Mouse (Mus musculus) hindbrain, embryonic 13.5 days (tissue): ENCODE results near the gene Inip. TPM values are rescaled to one million over a fixed set of nuclear protein-coding genes. Genes with fewer than 3 reads are reported as not detected.
A peak's percentile ranks its signal among the peaks of the same experiment; 100 is the strongest.

ENCODE experiments used
- ATAC-seq: fragments of 200-750 bp; cut with Nextera tagmentation; 2 replicates; pipeline ENCODE4 v1.8.0; 2017; ENCODE audit warnings: moderate TSS enrichment; ENCODE audit not compliant: low FRiP score
- H3K27ac ChIP-seq: fragments of 300-500 bp; sonication (generic); 2 replicates; pipeline ENCODE4 v1.5.1; 2015; ENCODE audit warnings: inconsistent platforms, mild to moderate bottlenecking, moderate library complexity
- H3K27me3 ChIP-seq: fragments of 300-500 bp; sonication (generic); 2 replicates; pipeline ENCODE4 v1.6.1; 2015; ENCODE audit warnings: mild to moderate bottlenecking, inconsistent platforms
- H3K36me3 ChIP-seq: fragments of 300-500 bp; sonication (generic); 2 replicates; pipeline ENCODE4 v1.6.1; 2015; ENCODE audit warnings: mild to moderate bottlenecking, inconsistent platforms
- H3K4me1 ChIP-seq: fragments of 300-500 bp; sonication (generic); replicated peaks from 2 replicates; pipeline ENCODE4 v1.6.1; 2015; ENCODE audit warnings: inconsistent platforms
- H3K4me2 ChIP-seq: fragments of 300-500 bp; sonication (generic); 2 replicates; pipeline ENCODE4 v1.6.1; 2015; ENCODE audit warnings: inconsistent platforms, mild to moderate bottlenecking, moderate library complexity
- H3K4me3 ChIP-seq: fragments of 300-500 bp; sonication (generic); 2 replicates; pipeline ENCODE4 v1.5.1; 2015; ENCODE audit warnings: mild to moderate bottlenecking, inconsistent platforms
- H3K9ac ChIP-seq: fragments of 300-500 bp; sonication (generic); 2 replicates; pipeline ENCODE4 v1.6.1; 2015; ENCODE audit warnings: mild to moderate bottlenecking, inconsistent platforms
- H3K9me3 ChIP-seq: fragments of 300-500 bp; sonication (generic); 2 replicates; pipeline ENCODE4 v1.6.1; 2016; ENCODE audit warnings: inconsistent platforms
- WGBS: fragments of 180-500 bp; shearing (Covaris S2); methylation state at CpG from one replicate; pipeline ENCODE4 v1.1.7; 2015; 5-methylcytosine and 5-hydroxymethylcytosine counted together
- polyA plus RNA-seq: library from polyadenylated mRNA; unstranded; fragments of >200 nt; fragmentation: Nextera tagmentation; extraction: Ambion mirVana; gene quantifications from 2 replicates; pipeline ENCODE4 v1.2.1, GENCODE M21; 2015

Inip gene
- polyA plus RNA-seq, 1 experiment from 2014 or later: 69.3 TPM

DNA sequence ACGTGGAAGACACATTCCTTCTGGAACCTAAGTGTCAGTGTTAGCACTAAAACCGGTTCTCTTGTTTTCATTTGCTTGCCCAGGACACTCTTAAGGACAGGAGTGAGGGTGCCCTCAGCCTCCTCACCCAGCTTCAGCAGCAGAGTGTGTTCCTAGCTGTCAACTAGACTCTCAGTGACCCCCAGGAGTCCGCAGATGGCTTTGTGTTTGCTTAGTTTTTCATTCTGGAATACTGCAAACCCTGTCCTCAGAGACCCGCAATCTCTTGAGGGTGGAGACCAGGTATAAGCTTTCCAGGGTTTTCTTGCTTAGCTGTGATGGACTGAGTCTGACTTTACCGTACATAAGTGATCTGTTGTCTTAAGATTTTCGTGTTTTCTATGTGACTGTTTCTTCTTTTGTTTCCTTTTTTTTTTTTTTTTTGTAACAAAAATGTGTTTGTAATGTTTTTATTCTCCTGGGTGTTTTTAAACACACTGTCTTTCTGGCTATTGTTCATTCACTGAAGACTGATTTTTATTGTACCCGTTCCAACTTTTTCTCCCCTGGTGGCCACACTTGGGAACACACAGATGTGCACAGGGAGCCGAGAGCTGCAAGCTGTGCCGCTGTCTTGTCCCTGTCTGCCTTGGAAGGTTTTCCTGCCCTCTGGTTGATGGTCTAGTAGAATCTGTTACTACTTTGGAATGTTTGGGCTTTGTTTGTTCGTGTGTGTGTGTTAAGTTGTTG lies 40.6 kb downstream of the Inip start:
- H3K4me3 ChIP-seq: no peak overlapping the region
- no peaks in the 10 kb centered on the region for H3K27me3 ChIP-seq
- no peak overlapping the region for H3K27ac ChIP-seq
- no peak overlapping the region for H3K9ac ChIP-seq
- no peaks in the 10 kb centered on the region; the same call in 1 of the 2 replicates for H3K36me3 ChIP-seq
- H3K4me1 ChIP-seq: peaks cover 23% of the 10 kb centered on the region
- H3K4me2 ChIP-seq: no peak overlapping the region
- no peak for ATAC-seq
- H3K9me3 ChIP-seq: no peaks in the 10 kb centered on the region
- 54% methylated on average over 10 of the region's 10 CpGs for WGBS

GRCm38 (mm10) chr4:59760016-59760415 lies 41.4 kb downstream of the Inip start:
- ATAC-seq: no peak
- 74% methylated on average over 4 of the region's 4 CpGs for WGBS

GRCm38 (mm10) chr4:59757452-59758435 lies 43.6 kb downstream of the Inip start:
- H3K36me3 ChIP-seq: peaks cover 6% of the 10 kb centered on the region
- H3K27me3 ChIP-seq: no peaks in the 10 kb centered on the region
- WGBS: 83% methylated on average over 12 of the region's 12 CpGs
- no peaks in the 10 kb centered on the region for H3K9me3 ChIP-seq
- no peak overlapping the region for H3K4me2 ChIP-seq
- H3K4me1 ChIP-seq: peaks cover 11% of the 10 kb centered on the region
- no peak overlapping the region for H3K27ac ChIP-seq
- H3K9ac ChIP-seq: no peak overlapping the region
- ATAC-seq: no peak
- H3K4me3 ChIP-seq: no peak overlapping the region

More at GRCm38 (mm10) chr4:59760016-59760415, 41.4 kb downstream of the Inip start:
- Histone ChIP-seq H3K4me2 (no peak overlapping the region), H3K4me1 (peaks cover 16% of the 10 kb centered on the region), H3K4me3 (no peak overlapping the region), H3K9me3 (no peaks in the 10 kb centered on the region), H3K9ac (no peak overlapping the region), H3K36me3 (no peaks in the 10 kb centered on the region; the same call in 1 of the 2 replicates), H3K27ac (no peak overlapping the region), H3K27me3 (no peaks in the 10 kb centered on the region)

- Histone ChIP-seq H3K4me3 (no peak overlapping the region), H3K4me1 (peaks cover 11% of the 10 kb centered on the region), H3K36me3 (peaks cover 15% of the 10 kb centered on the region), H3K27ac (peak overlapping the region; percentile 44; the same call in 1 of the 2 replicates), H3K9me3 (no peaks in the 10 kb centered on the region), H3K9ac (no peak overlapping the region), H3K27me3 (no peaks in the 10 kb centered on the region), H3K4me2 (no peak overlapping the region)
- WGBS: 82% methylated on average over 9 of the region's 9 CpGs
- no peak for ATAC-seq
Measured at GRCm38 (mm10) chr4:59756332-59757082, 44.9 kb downstream of the Inip start.

DNA sequence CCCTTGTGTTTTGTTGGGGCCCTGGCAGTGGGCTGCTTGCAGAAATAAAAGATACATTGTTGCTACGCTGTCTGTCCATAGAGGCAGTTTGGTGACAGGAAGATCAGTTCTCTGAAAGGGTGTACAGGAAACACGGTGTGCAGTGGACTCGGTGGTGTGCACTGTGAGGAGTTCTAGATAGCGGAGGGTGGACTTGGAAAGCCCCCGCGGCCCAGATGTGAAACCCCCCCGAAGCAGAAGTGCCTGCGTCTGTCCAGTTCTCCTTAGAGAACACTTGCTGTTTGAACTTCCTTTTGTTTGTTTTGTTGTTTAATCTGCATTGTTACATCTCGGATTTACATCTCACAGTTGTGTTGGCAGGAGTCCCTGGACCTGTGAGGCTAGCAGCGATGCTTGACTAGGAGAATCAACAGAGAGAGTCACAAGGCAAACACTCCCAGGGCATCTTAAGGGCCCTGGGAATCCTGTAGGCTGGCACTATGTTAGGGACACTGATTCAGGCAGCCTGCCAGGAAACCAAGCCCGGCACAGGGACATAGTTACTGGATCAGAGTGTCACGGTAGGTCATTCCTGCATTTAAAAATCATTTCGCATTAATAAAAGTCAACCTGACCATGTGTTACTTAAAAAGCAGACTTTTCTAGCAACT lies 47.8 kb downstream of the Inip start:
- peaks cover 5% of the 10 kb centered on the region for H3K4me1 ChIP-seq
- no peak overlapping the region for H3K4me3 ChIP-seq
- H3K36me3 ChIP-seq: peaks cover 15% of the 10 kb centered on the region
- no peaks in the 10 kb centered on the region for H3K27me3 ChIP-seq
- no peaks in the 10 kb centered on the region for H3K9me3 ChIP-seq
- no peak overlapping the region for H3K4me2 ChIP-seq
- WGBS: 67% methylated on average over 13 of the region's 13 CpGs
- ATAC-seq: no peak
- H3K9ac ChIP-seq: no peak overlapping the region
- H3K27ac ChIP-seq: no peak overlapping the region

GRCm38 (mm10) chr4:59739882-59740281 lies 61.5 kb downstream of the Inip start:
- Histone ChIP-seq H3K9ac (no peak overlapping the region), H3K27me3 (no peaks in the 10 kb centered on the region), H3K4me1 (no peaks in the 10 kb centered on the region), H3K4me2 (no peak overlapping the region), H3K9me3 (no peaks in the 10 kb centered on the region), H3K4me3 (no peak overlapping the region), H3K36me3 (peaks cover 18% of the 10 kb centered on the region), H3K27ac (no peak overlapping the region)
- WGBS: 81% methylated on average over 2 of the region's 2 CpGs
- no peak for ATAC-seq

DNA sequence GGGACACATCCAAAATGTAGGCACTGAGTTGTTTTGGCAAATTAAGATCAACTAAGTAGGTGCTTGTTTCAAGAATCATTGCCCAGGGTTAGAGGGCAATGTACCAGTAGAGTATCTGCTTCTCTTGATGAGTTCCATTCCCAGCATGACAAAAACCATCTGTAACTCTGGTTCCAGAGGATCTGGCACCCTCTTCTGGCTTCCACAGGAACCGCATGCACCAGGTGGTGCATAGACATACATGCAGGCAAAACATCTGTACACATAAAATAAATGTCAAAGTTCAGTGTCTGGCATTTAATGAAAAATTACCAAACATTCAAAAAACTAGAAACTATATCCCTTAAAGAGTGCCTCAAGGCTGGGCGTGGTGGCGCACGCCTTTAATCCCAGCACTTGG lies 62.1 kb downstream of the Inip start:
- Histone ChIP-seq H3K27ac (no peak overlapping the region), H3K9me3 (no peaks in the 10 kb centered on the region), H3K36me3 (peaks cover 18% of the 10 kb centered on the region), H3K4me2 (no peak overlapping the region), H3K27me3 (no peaks in the 10 kb centered on the region), H3K4me1 (no peaks in the 10 kb centered on the region), H3K9ac (no peak overlapping the region), H3K4me3 (no peak overlapping the region)
- no peak for ATAC-seq
- 98% methylated on average over 4 of the region's 4 CpGs for WGBS

DNA sequence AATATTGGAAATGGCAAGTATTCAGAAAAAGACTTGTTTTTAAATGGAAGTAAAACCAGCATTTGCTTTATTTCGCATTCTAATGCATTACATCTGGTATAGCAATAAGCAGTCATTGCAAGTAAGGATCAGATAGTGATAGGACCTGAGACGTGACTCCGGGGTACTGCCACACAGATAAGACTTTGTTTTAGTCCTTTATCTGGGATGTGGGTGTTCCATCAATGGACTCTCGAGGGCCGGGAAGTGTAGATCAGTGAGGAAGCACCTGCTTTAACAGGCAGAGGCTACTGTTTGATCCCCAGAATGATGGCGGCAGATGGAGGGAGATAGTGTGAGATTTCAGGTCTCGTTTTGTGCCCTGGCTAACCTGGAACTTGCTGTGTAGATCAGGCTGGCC lies 69.8 kb downstream of the Inip start:
- 94% methylated on average over 7 of the region's 7 CpGs for WGBS
- H3K4me1 ChIP-seq: peaks cover 8% of the 10 kb centered on the region; the same call in 1 of the 2 replicates
- H3K27me3 ChIP-seq: no peaks in the 10 kb centered on the region
- no peak overlapping the region for H3K9ac ChIP-seq
- H3K9me3 ChIP-seq: no peaks in the 10 kb centered on the region
- no peak overlapping the region for H3K4me2 ChIP-seq
- no peaks in the 10 kb centered on the region for H3K36me3 ChIP-seq
- H3K4me3 ChIP-seq: no peak overlapping the region
- no peak overlapping the region for H3K27ac ChIP-seq
- no peak for ATAC-seq

DNA sequence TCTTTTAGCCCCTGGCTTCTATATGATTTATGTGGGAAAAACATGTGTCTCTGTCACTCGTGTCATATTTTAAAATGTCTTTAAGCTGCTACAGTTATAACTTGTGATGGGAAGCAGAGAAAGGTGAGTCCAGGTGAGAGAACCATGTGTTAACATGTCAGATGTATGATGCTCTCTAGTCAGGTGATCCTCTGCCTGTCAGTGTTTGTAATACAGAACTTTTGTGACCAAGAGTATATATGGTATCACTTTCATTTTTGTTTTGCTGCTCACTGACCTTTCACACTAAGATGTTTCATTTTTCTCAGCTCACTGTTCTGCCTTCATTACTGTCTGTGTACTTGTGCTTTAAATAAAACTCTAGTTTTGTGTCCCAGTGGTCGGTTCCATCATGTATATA lies 72.5 kb downstream of the Inip start:
- Histone ChIP-seq H3K4me2 (no peak overlapping the region), H3K4me3 (no peak overlapping the region), H3K4me1 (peaks cover 10% of the 10 kb centered on the region; the same call in 1 of the 2 replicates), H3K27me3 (no peaks in the 10 kb centered on the region), H3K9me3 (no peaks in the 10 kb centered on the region), H3K36me3 (no peaks in the 10 kb centered on the region), H3K27ac (no peak overlapping the region), H3K9ac (no peak overlapping the region)
- WGBS: 92% methylated on average over 2 of the region's 2 CpGs
- ATAC-seq: no peak

DNA sequence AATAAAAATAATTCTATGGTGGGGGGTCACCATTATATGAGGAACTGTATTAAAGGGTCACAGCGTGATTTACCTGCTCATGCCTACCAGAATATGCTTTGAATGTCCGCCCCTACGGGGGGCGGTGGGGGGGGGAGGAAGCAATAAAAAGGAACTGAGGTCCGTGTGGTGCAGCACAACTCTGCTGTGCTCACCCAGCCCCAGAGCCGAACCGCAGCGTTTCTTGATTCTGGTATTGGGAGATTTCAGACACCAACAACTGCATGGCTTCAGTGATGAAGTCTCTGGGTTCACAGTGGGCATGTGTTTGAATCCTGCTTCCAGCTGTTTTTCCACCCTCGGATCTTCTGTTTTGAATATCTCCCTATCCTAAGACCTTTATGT lies 73.5 kb downstream of the Inip start:
- Histone ChIP-seq H3K27me3 (no peaks in the 10 kb centered on the region), H3K36me3 (no peaks in the 10 kb centered on the region), H3K27ac (no peak overlapping the region), H3K4me1 (peaks cover 10% of the 10 kb centered on the region; the same call in 1 of the 2 replicates), H3K9me3 (no peaks in the 10 kb centered on the region), H3K4me2 (no peak overlapping the region), H3K4me3 (no peak overlapping the region), H3K9ac (no peak overlapping the region)
- WGBS: 79% methylated on average over 9 of the region's 9 CpGs
- 0 out of 2 replicates have a peak, but pooled peaks have one; percentile 25 for ATAC-seq

DNA sequence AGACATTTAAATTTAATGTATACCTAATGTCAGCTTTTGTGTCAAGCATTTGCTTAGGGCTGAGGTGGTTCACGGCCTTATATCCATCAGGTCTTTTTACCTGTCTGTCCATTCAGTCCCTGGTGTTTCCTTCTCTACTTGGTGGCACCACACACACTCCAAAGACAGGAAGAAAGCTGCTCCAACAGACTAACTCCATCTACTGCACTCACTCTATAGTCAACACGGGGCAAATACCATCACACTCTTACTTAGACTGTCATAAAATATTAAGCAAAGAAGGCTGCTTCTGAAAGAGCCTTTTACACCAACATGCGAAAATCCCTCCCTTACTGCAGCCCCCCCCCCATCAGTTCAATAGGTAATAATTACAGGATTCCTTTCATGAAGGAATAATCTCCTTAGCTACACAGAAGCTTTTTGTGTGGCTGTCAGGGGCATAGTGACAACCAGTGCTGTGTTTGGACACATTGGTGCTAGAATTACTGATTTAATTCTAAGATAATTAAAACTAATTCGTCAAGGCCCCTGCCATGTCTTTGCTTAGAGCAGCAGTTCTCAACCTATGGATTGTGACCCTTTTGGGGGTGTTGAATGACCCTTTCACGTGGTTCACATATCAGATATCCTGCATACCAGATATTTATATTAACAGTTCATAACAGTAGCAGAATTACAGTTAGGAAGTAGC lies 74.1 kb downstream of the Inip start:
- peak; percentile 55; the same call in 1 of the 2 replicates for ATAC-seq
- H3K4me3 ChIP-seq: no peak overlapping the region
- H3K4me1 ChIP-seq: peaks cover 10% of the 10 kb centered on the region; the same call in 1 of the 2 replicates
- H3K36me3 ChIP-seq: no peaks in the 10 kb centered on the region
- 60% methylated on average over 5 of the region's 5 CpGs for WGBS
- no peak overlapping the region for H3K9ac ChIP-seq
- H3K27ac ChIP-seq: no peak overlapping the region
- H3K9me3 ChIP-seq: no peaks in the 10 kb centered on the region
- no peak overlapping the region for H3K4me2 ChIP-seq
- no peaks in the 10 kb centered on the region for H3K27me3 ChIP-seq
